In the genomic region with DNA sequence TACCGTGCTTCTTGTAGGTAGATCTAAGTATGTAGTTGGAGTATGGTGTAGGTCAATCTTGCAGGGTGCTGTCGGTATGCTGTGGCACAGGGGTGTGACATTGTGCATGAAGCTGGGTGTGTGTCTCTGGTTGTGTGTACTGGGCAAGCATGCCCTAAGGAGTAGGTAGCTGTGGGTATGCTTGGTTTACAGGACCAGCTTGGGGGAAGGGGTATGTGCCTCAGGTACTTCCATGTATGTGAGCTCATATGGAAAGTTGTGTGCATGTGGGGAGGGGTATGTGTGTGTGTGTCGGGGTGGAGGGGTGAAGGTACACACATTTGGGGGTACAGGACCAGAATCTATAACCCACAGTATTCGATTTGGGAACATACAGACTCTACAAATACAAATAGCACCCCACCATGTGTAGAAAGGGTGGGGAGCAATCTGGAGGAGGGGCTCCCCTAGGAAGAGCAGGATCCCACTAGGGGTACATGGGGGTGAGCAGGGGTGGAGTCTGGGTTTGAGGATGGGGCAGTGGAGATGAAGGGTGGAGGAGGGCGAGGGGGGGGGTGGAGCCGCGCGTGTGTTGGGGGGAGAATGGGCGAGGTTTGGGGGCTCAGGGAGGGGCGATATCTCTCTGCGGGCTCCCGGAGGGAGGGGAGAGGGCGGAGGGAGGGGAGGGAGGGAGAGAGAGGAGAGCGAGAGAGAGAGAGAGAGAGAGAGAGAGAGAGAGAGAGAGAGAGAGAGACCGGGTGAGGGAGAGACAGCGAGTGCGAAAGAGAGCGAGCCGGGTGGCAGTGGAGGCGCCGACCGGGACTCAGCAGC, we compare ENCODE assay signal across 8 mouse cellular contexts. TPM values are rescaled to one million over a fixed set of nuclear protein-coding genes. Genes with fewer than 3 reads are reported as not detected.
DNase-seq lines count a peak whose midpoint lies in the region; ATAC-seq and TF ChIP-seq lines count a peak whose summit lies in the region.

TSS of gene Shank1 (plus strand) at position 779 of the 810 bp plus-strand sequence.

- intact Hi-C loops in heart, postnatal 14 days (cut with DNase I) = loop anchor here (5.0 kb wide), 1 partner anchor 43 kb away; no protein-coding TSS in a partner anchor
- intact Hi-C loops in left cerebral cortex, postnatal 25 days (cut with DNase I) = loop anchor here (5.0 kb wide), 1 partner anchor 43 kb away; no protein-coding TSS in a partner anchor

- H3K4me1 ChIP-seq in heart, embryonic 10.5 days = peaks cover 31% of the 10 kb centered on the region
- peaks cover 46% of the 10 kb centered on the region for H3K4me1 ChIP-seq in E14TG2a.4 (replicated peaks; ENCODE audit: low read depth, low read length)
- peaks cover 7% of the 10 kb centered on the region for H3K4me1 ChIP-seq in forebrain, embryonic 14.5 days (ENCODE audit: control insufficient read depth, insufficient read depth, low read length)
- peaks cover 39% of the 10 kb centered on the region for H3K4me1 ChIP-seq in neural tube, embryonic 13.5 days (replicated peaks)

- peak within 1 kb of the TSS; percentile 74 for H3K9ac ChIP-seq in forebrain, embryonic 14.5 days (ENCODE audit: low read length)
- peak within 1 kb of the TSS; percentile 90 for H3K9ac ChIP-seq in neural tube, embryonic 13.5 days

- peaks cover 91% of the 10 kb centered on the region for H3K27me3 ChIP-seq in heart, embryonic 10.5 days (ENCODE audit: insufficient read depth, poor library complexity, severe bottlenecking)
- H3K27me3 ChIP-seq in E14TG2a.4 (ENCODE audit: insufficient read depth, low read length) = peaks cover 76% of the 10 kb centered on the region
- H3K27me3 ChIP-seq in forebrain, embryonic 14.5 days (replicated peaks; ENCODE audit: control insufficient read depth, insufficient read depth, low read length) = no peaks in the 10 kb centered on the region
- 0 out of 2 replicates have a peak, but pooled peaks cover 6% of the 10 kb centered on the region for H3K27me3 ChIP-seq in neural tube, embryonic 13.5 days

- ATAC-seq in forebrain, embryonic 14.5 days = no peak
- no peak for ATAC-seq in neural tube, embryonic 13.5 days (ENCODE audit: low read depth)
- ATAC-seq in CD4-positive, CD25-positive, alpha-beta regulatory T cell, adult 4 months = no peak

- 18% methylated on average over 12 of the region's 22 CpGs for WGBS in heart, embryonic 10.5 days
- WGBS in forebrain, embryonic 14.5 days = 24% methylated on average over 11 of the region's 22 CpGs
- 20% methylated on average over 14 of the region's 22 CpGs for WGBS in neural tube, embryonic 13.5 days

- no peaks in the 10 kb centered on the region for H3K36me3 ChIP-seq in heart, embryonic 10.5 days
- H3K36me3 ChIP-seq in E14TG2a.4 (ENCODE audit: insufficient read depth, low read length) = peaks cover 4% of the 10 kb centered on the region; the same call in 1 of the 2 replicates
- peaks cover 21% of the 10 kb centered on the region for H3K36me3 ChIP-seq in forebrain, embryonic 14.5 days (ENCODE audit: control insufficient read depth, insufficient read depth, low read length)
- peaks cover 21% of the 10 kb centered on the region; the same call in 1 of the 2 replicates for H3K36me3 ChIP-seq in neural tube, embryonic 13.5 days

- DNase-seq in heart, embryonic 10.5 days (ENCODE audit: low spot score) = no peak
- no peak for DNase-seq in heart, postnatal 14 days
- DNase-seq in forebrain, embryonic 14.5 days (ENCODE audit: low spot score) = peak; percentile 64
- DNase-seq in left cerebral cortex, postnatal 25 days (ENCODE audit: low spot score in 2 of 2) = peak; percentile 13 to 23
- DNase-seq in adrenal gland, postnatal 36 days = no peak

- peak within 1 kb of the TSS; percentile 62 for H3K4me3 ChIP-seq in heart, embryonic 10.5 days
- peak within 1 kb of the TSS; percentile 77 for H3K4me3 ChIP-seq in E14TG2a.4 (replicated peaks; ENCODE audit: low read length)
- peak within 1 kb of the TSS; percentile 60 for H3K4me3 ChIP-seq in forebrain, embryonic 14.5 days (ENCODE audit: low read depth, low read length)
- peak within 1 kb of the TSS; percentile 64 for H3K4me3 ChIP-seq in neural tube, embryonic 13.5 days

- peak within 1 kb of the TSS; percentile 67 for H3K27ac ChIP-seq in heart, embryonic 10.5 days
- peak within 1 kb of the TSS; percentile 76; the same call in 1 of the 2 replicates for H3K27ac ChIP-seq in forebrain, embryonic 14.5 days (ENCODE audit: low read depth, low read length)
- H3K27ac ChIP-seq in neural tube, embryonic 13.5 days (replicated peaks) = peak within 1 kb of the TSS; percentile 88

- H3K4me2 ChIP-seq in forebrain, embryonic 14.5 days (ENCODE audit: low read length) = peak within 1 kb of the TSS; percentile 96
- H3K4me2 ChIP-seq in neural tube, embryonic 13.5 days = peak within 1 kb of the TSS; percentile 86

- no peaks in the 10 kb centered on the region for H3K9me3 ChIP-seq in heart, embryonic 10.5 days
- no peaks in the 10 kb centered on the region for H3K9me3 ChIP-seq in E14TG2a.4 (ENCODE audit: low read length)
- no peaks in the 10 kb centered on the region for H3K9me3 ChIP-seq in forebrain, embryonic 14.5 days (replicated peaks; ENCODE audit: control insufficient read depth, low read length)
- H3K9me3 ChIP-seq in neural tube, embryonic 13.5 days = no peaks in the 10 kb centered on the region

- TF ChIP-seq CTCF in E14TG2a.4 (conservative IDR thresholded peaks at IDR 0.05; ENCODE audit: low read length) = no peak

RNA-seq across cellular contexts. Expression of gene Shank1, which starts in this region (rescaled TPM):
- polyA plus RNA-seq in heart, embryonic 10.5 days (2016; fragmentation: Nextera tagmentation; extraction: Ambion mirVana) = 0.47 and 0.84 TPM in 2 replicates
- 1 to 10 TPM; 1.0 to 1.4 TPM for total RNA-seq in heart, postnatal 14 days (2021)
- 9.5 and 15.1 TPM in 2 replicates for polyA plus RNA-seq in forebrain, embryonic 14.5 days (2014; fragmentation: Nextera tagmentation; extraction: Ambion mirVana)
- 100 to 1,000 TPM; 571 to 587 TPM for total RNA-seq in left cerebral cortex, postnatal 25 days (2021)
- 26.5 and 27.7 TPM in 2 replicates for polyA plus RNA-seq in neural tube, embryonic 13.5 days (2015; fragmentation: Nextera tagmentation; extraction: Ambion mirVana)
- under 1 TPM; 0.12 to 0.58 TPM for polyA plus RNA-seq in CD4-positive, CD25-positive, alpha-beta regulatory T cell, adult 4 months (2017; shearing (Covaris generic))
- total RNA-seq in adrenal gland, postnatal 36 days (2021) = 1 to 10 TPM; 5.2 to 6.7 TPM

Comparison
In these comparisons a context has a peak if more than half of its experiments do, and no peak if none do; other contexts are left out.
1. RNA of gene Shank1 (total RNA-seq): 571 to 587 TPM in left cerebral cortex, postnatal 25 days; 5.2 to 6.7 TPM in adrenal gland, postnatal 36 days and 1.0 to 1.4 TPM in heart, postnatal 14 days; every median in the first group is over 10 times any median in the second.
2. DNase-seq: peak in forebrain, embryonic 14.5 days (single experiment) and left cerebral cortex, postnatal 25 days (2 of 2); none in heart, embryonic 10.5 days (single experiment), heart, postnatal 14 days (0 of 2) and adrenal gland, postnatal 36 days (0 of 2).
3. Peak in every context shown above with its lines, with median percentiles within 50 percentile points of each other: H3K27ac ChIP-seq and H3K4me3 ChIP-seq.